Mouse (Mus musculus): ENCODE measurements at regions not wholly inside any gene's neighbourhood (a gene's known extent, or its start where the extent isn't known, plus 50 kb on each side); places are given as distances from the start of the nearest gene placed in this dataset.
A peak's percentile ranks its signal among the peaks of the same experiment; 100 is the strongest.
"Not testable (repeated sequence)": the region's sequence is repeated elsewhere in the genome, so short reads cannot be mapped to it uniquely, and the experiment has no call there.

GRCm38 (mm10) chr5:81878563-81878962 lies 858.6 kb downstream of the Adgrl3 start:
- no peak for DNase-seq (ENCODE audit: low read depth)

- no peak for DNase-seq (ENCODE audit: low read depth)
Observed at GRCm38 (mm10) chr5:81893358-81893757, 873.4 kb downstream of the Adgrl3 start.

- DNase-seq (ENCODE audit: low read depth) = no peak
Observed at GRCm38 (mm10) chr5:81909368-81909767, 889.4 kb downstream of the Adgrl3 start.

- DNase-seq (ENCODE audit: low read depth) = no peak
Observed at GRCm38 (mm10) chr5:81909964-81910363, 890.0 kb downstream of the Adgrl3 start.

- DNase-seq (ENCODE audit: low read depth) = no peak
Observed at GRCm38 (mm10) chr5:81916667-81917066, 896.7 kb downstream of the Adgrl3 start.

- no peak for DNase-seq (ENCODE audit: low read depth)
Observed at GRCm38 (mm10) chr5:81940798-81941197, 920.9 kb downstream of the Adgrl3 start.

- no peak for DNase-seq (ENCODE audit: low read depth)
Observed at GRCm38 (mm10) chr5:81969685-81970524, 950.0 kb downstream of the Adgrl3 start.

GRCm38 (mm10) chr5:81970525-81971011 lies 950.6 kb downstream of the Adgrl3 start:
- DNase-seq (ENCODE audit: low read depth) = no peak

- no peak for DNase-seq (ENCODE audit: low read depth)
Observed at GRCm38 (mm10) chr5:81976515-81976914, 956.6 kb downstream of the Adgrl3 start.

- DNase-seq (ENCODE audit: low read depth) = no peak
Observed at GRCm38 (mm10) chr5:81983351-81983750, 963.4 kb downstream of the Adgrl3 start.

- no peak for DNase-seq (ENCODE audit: low read depth)
Observed at GRCm38 (mm10) chr5:81988069-81988468, 968.1 kb downstream of the Adgrl3 start.

- DNase-seq (ENCODE audit: low read depth) = no peak
Observed at GRCm38 (mm10) chr5:82007955-82008354, 988.0 kb downstream of the Adgrl3 start.

GRCm38 (mm10) chr5:82024126-82024525 lies 1004.2 kb downstream of the Adgrl3 start:
- DNase-seq (ENCODE audit: low read depth) = no peak

GRCm38 (mm10) chr5:82034776-82035175 lies 1014.8 kb downstream of the Adgrl3 start:
- DNase-seq (ENCODE audit: low read depth) = peak; percentile 59

GRCm38 (mm10) chr5:82046106-82046505 lies 1026.2 kb downstream of the Adgrl3 start:
- no peak for DNase-seq (ENCODE audit: low read depth)

- no peak for DNase-seq (ENCODE audit: low read depth)
Observed at GRCm38 (mm10) chr5:82059108-82059838, 1039.3 kb downstream of the Adgrl3 start.

GRCm38 (mm10) chr5:82060679-82061078 lies 1040.7 kb downstream of the Adgrl3 start:
- peak; percentile 23 for DNase-seq (ENCODE audit: low read depth)

- DNase-seq (ENCODE audit: low read depth) = not testable (repeated sequence)
Observed at GRCm38 (mm10) chr5:82069221-82069620, 1049.3 kb downstream of the Adgrl3 start.

- no peak for DNase-seq (ENCODE audit: low read depth)
Observed at GRCm38 (mm10) chr5:82089401-82089800, 1069.5 kb downstream of the Adgrl3 start.

- no peak for DNase-seq (ENCODE audit: low read depth)
Observed at GRCm38 (mm10) chr5:82103056-82103807, 1083.3 kb downstream of the Adgrl3 start.

GRCm38 (mm10) chr5:82103857-82104256 lies 1083.9 kb downstream of the Adgrl3 start:
- DNase-seq (ENCODE audit: low read depth) = no peak

- no peak for DNase-seq (ENCODE audit: low read depth)
Observed at GRCm38 (mm10) chr5:82125921-82126459, 1106.1 kb downstream of the Adgrl3 start.
